8 mouse cellular contexts compared by ENCODE assay signal in the genomic region with DNA sequence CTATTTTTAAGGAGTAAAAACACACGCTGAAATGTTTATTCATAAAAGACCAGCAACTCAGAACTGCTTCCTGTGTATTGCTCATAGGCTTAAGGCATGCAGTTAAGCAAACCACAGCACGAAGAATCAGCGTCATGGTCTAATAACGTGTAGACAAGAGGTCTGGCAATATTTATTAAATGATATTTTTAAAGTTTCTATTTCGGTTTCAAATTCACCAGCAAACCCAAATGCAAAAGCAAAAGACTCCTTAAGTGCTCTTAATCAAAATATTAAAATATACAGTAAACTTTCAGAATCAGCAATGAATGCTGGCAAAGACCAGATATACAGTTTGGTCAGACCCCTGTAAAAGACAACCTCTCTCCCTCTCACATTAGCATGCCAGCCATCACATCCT. TPM values are rescaled to one million over a fixed set of nuclear protein-coding genes. Genes with fewer than 3 reads are reported as not detected.
A peak's percentile ranks its signal among the peaks of the same experiment; 100 is the strongest.
DNase-seq lines count a peak whose midpoint lies in the region; ATAC-seq and TF ChIP-seq lines count a peak whose summit lies in the region.

No protein-coding gene starts in this region.

- peak overlapping the region; percentile 78 to 94; a peak in 3 of 4 replicates for H3K4me3 ChIP-seq in heart, embryonic 14.5 days (ENCODE audit: control insufficient read depth in 1 of 2, insufficient read depth in 1 of 2, low read depth in 1 of 2, low read length in 2 of 2)
- H3K4me3 ChIP-seq in hindbrain, embryonic 15.5 days, result peak overlapping the region; percentile 74
- H3K4me3 ChIP-seq in midbrain, embryonic 14.5 days (replicated peaks; ENCODE audit: low read depth, low read length), result peak overlapping the region; percentile 58

- CTCF ChIA-PET in Patski (lab: Charles Lee), result interaction anchor here (0.8 kb wide), 1 partner anchor 10 kb away, joined by 3 read pairs; no protein-coding TSS in a partner anchor

- POLR2A ChIA-PET in Patski (lab: Charles Lee), result interaction anchor here (0.7 kb wide), 1 partner anchor 571 kb away, joined by 3 read pairs; no protein-coding TSS in a partner anchor

- ATAC-seq in heart, embryonic 14.5 days (ENCODE audit: insufficient number of reproducible peaks, insufficient read depth, low FRiP score, low read depth), result no peak
- ATAC-seq in Patski, result peak; percentile 48
- ATAC-seq in hindbrain, embryonic 15.5 days (ENCODE audit: low FRiP score, low read depth), result no peak
- ATAC-seq in midbrain, embryonic 14.5 days (ENCODE audit: low FRiP score, low TSS enrichment), result no peak
- no peak for ATAC-seq in granulocyte monocyte progenitor cell, adult 5-6 weeks (replicated peaks; ENCODE audit: poor library complexity, severe bottlenecking)

- H3K9me3 ChIP-seq in heart, embryonic 14.5 days (ENCODE audit: control insufficient read depth, low read length), result 0 out of 2 replicates have a peak, but pooled peaks cover 4% of the 10 kb centered on the region
- H3K9me3 ChIP-seq in hindbrain, embryonic 15.5 days, result no peaks in the 10 kb centered on the region
- H3K9me3 ChIP-seq in midbrain, embryonic 14.5 days (ENCODE audit: control insufficient read depth, low read length), result no peaks in the 10 kb centered on the region

- no peak for TF ChIP-seq CTCF in Patski (IDR thresholded peaks at IDR 0.05)

- H3K4me1 ChIP-seq in heart, embryonic 14.5 days (ENCODE audit: control insufficient read depth in 2 of 2, insufficient read depth in 2 of 2, low read length in 2 of 2), result peaks cover 0 to 11% of the 10 kb centered on the region in 2 experiments; a peak in 2 of 4 replicates
- H3K4me1 ChIP-seq in hindbrain, embryonic 15.5 days (replicated peaks), result peaks cover 26% of the 10 kb centered on the region
- peaks cover 3% of the 10 kb centered on the region; the same call in 1 of the 2 replicates for H3K4me1 ChIP-seq in midbrain, embryonic 14.5 days (ENCODE audit: control insufficient read depth, insufficient read depth, low read length)

- H3K27me3 ChIP-seq in heart, embryonic 14.5 days (ENCODE audit: control insufficient read depth, insufficient read depth, low read length), result no peaks in the 10 kb centered on the region
- peaks cover 23% of the 10 kb centered on the region for H3K27me3 ChIP-seq in Patski
- no peaks in the 10 kb centered on the region for H3K27me3 ChIP-seq in hindbrain, embryonic 15.5 days
- no peaks in the 10 kb centered on the region for H3K27me3 ChIP-seq in midbrain, embryonic 14.5 days (ENCODE audit: control insufficient read depth, insufficient read depth, low read length)

- no peaks in the 10 kb centered on the region for H3K36me3 ChIP-seq in heart, embryonic 14.5 days (ENCODE audit: control insufficient read depth, insufficient read depth, low read length)
- no peaks in the 10 kb centered on the region for H3K36me3 ChIP-seq in hindbrain, embryonic 15.5 days
- no peaks in the 10 kb centered on the region for H3K36me3 ChIP-seq in midbrain, embryonic 14.5 days (ENCODE audit: control insufficient read depth, insufficient read depth, low read length)

- peak overlapping the region; percentile 79 for H3K9ac ChIP-seq in heart, embryonic 14.5 days (ENCODE audit: low read length)
- H3K9ac ChIP-seq in hindbrain, embryonic 15.5 days, result peak overlapping the region; percentile 64; the same call in 1 of the 2 replicates
- no peak overlapping the region; the same call in 1 of the 2 replicates for H3K9ac ChIP-seq in midbrain, embryonic 14.5 days (replicated peaks; ENCODE audit: low read length)

- DNase-seq in heart, adult 9 months (ENCODE audit: low spot score in 2 of 2), result no peak
- DNase-seq in Patski (ENCODE audit: low read depth, low spot score), result no peak
- DNase-seq in midbrain, embryonic 14.5 days, result no peak
- no peak for DNase-seq in spleen, postnatal 10 days (ENCODE audit: low spot score in 2 of 2)
- no peak for DNase-seq in embryo, embryonic 10 days (ENCODE audit: low spot score)

- peak overlapping the region; percentile 71 for H3K4me2 ChIP-seq in heart, embryonic 14.5 days (ENCODE audit: low read length)
- H3K4me2 ChIP-seq in hindbrain, embryonic 15.5 days, result peak overlapping the region; percentile 59
- H3K4me2 ChIP-seq in midbrain, embryonic 14.5 days (ENCODE audit: low read length), result peak overlapping the region; percentile 55

- WGBS in heart, embryonic 14.5 days, result 54% methylated on average over 5 of the region's 5 CpGs
- 70% methylated on average over 5 of the region's 5 CpGs for WGBS in hindbrain, embryonic 15.5 days
- WGBS in midbrain, embryonic 14.5 days, result 83% methylated on average over 5 of the region's 5 CpGs

- H3K27ac ChIP-seq in heart, embryonic 14.5 days (replicated peaks in 1 of 2; ENCODE audit: control insufficient read depth in 1 of 2, insufficient read depth in 1 of 2, low read depth in 2 of 2, low read length in 2 of 2), result 0 out of 4 replicates have a peak overlapping the region, but pooled peaks of 1 of the 2 experiments have one; percentile 0
- H3K27ac ChIP-seq in hindbrain, embryonic 15.5 days (replicated peaks), result no peak overlapping the region
- H3K27ac ChIP-seq in midbrain, embryonic 14.5 days (replicated peaks; ENCODE audit: low read depth, low read length), result no peak overlapping the region

- in situ Hi-C loops in Patski (cut with MboI; ENCODE audit: low pct_unique_long_range_greater_than_20kb), result no loop called here

RNA-seq across cellular contexts. Expression of a gene that starts 1.0 kb away (rescaled TPM):
- polyA plus RNA-seq in heart, embryonic 14.5 days (2014; fragmentation: Nextera tagmentation; extraction: Ambion mirVana), result 56.9 and 61.8 TPM in 2 replicates
- polyA plus RNA-seq in Patski (2021), result 0.94 TPM
- 95.1 and 96.3 TPM in 2 replicates for polyA plus RNA-seq in hindbrain, embryonic 15.5 days (2015; fragmentation: Nextera tagmentation; extraction: Ambion mirVana)
- polyA plus RNA-seq in midbrain, embryonic 14.5 days (2014; fragmentation: Nextera tagmentation; extraction: Ambion mirVana), result 75.8 and 81.7 TPM in 2 replicates
- 3.8 and 5.4 TPM in 2 replicates for total RNA-seq in granulocyte monocyte progenitor cell, adult 5-6 weeks (2014; fragmentation: Nextera tagmentation)
- total RNA-seq in granulocyte monocyte progenitor cell, adult 5-6 weeks (2017), result 1.7 and 4.4 TPM in 2 replicates

Comparison
In these comparisons a context has a peak if more than half of its experiments do, and no peak if none do; other contexts are left out.
1. RNA of a gene that starts 1.0 kb away (polyA plus RNA-seq): 95.1 to 96.3 TPM in hindbrain, embryonic 15.5 days, 75.8 to 81.7 TPM in midbrain, embryonic 14.5 days and 56.9 to 61.8 TPM in heart, embryonic 14.5 days; 0.94 TPM in Patski (single experiment); every median in the first group is over 10 times any median in the second.
2. Peak in every context shown above with its lines, with median percentiles within 50 percentile points of each other: H3K4me2 ChIP-seq and H3K4me3 ChIP-seq.